17 mouse cellular contexts compared by ENCODE assay signal in genomic region chr4:40815120-40815519, GRCm38 (mm10). TPM values are rescaled to one million over a fixed set of nuclear protein-coding genes. Genes with fewer than 3 reads are reported as not detected.
DNase-seq lines count a peak whose midpoint lies in the region; ATAC-seq and TF ChIP-seq lines count a peak whose summit lies in the region.
"Had no signal": no experiment of that assay in that cellular context is flagged by ENCODE, and none has a peak within 500 bp of the region (broad histone marks: within the 10 kb centered on the region; RNA-seq: fewer than 3 reads in every experiment).

No protein-coding gene starts in this region.

- no peak overlapping the region for H3K4me3 ChIP-seq in kidney, adult 2 months (ENCODE audit: insufficient read depth, low read depth, low read length)
- H3K4me3 ChIP-seq in ES-Bruce4 (ENCODE audit: low read depth, low read length): no peak overlapping the region
- peak overlapping the region; percentile 2 for H3K4me3 ChIP-seq in megakaryocyte, embryonic 14.5 days (replicated peaks)
- H3K4me3 ChIP-seq: embryonic facial prominence, embryonic 10.5 days; heart, embryonic 12.5 days; neural tube, embryonic 13.5 days had no signal

- H3K9me3 ChIP-seq in ES-Bruce4 (replicated peaks; ENCODE audit: control insufficient read depth, insufficient read depth, low read length, poor library complexity, severe bottlenecking): no peaks in the 10 kb centered on the region; the same call in 1 of the 2 replicates
- H3K9me3 ChIP-seq in megakaryocyte, embryonic 14.5 days: no peaks in the 10 kb centered on the region
- H3K9me3 ChIP-seq: embryonic facial prominence, embryonic 10.5 days; heart, embryonic 12.5 days; neural tube, embryonic 13.5 days had no signal

- no peak for TF ChIP-seq POLR2A in kidney, adult 2 months (IDR thresholded peaks at IDR 0.05; ENCODE audit: low read depth, low read length)
- no peak for TF ChIP-seq POLR2A in ES-Bruce4 (IDR thresholded peaks at IDR 0.05; ENCODE audit: insufficient read depth, low read length)

- peaks cover 38% of the 10 kb centered on the region for H3K4me1 ChIP-seq in kidney, adult 2 months (ENCODE audit: control insufficient read depth, insufficient read depth, low read length)
- H3K4me1 ChIP-seq in ES-Bruce4 (ENCODE audit: control insufficient read depth, insufficient read depth, low read length): peaks cover 9% of the 10 kb centered on the region
- peaks cover 82% of the 10 kb centered on the region for H3K4me1 ChIP-seq in megakaryocyte, embryonic 14.5 days
- H3K4me1 ChIP-seq: neural tube, embryonic 13.5 days had no signal

- peak; percentile 52 to 71 for ATAC-seq in hematopoietic stem cell, adult 5-6 weeks (replicated peaks in 1 of 2; ENCODE audit: insufficient read depth in 1 of 2, low FRiP score in 2 of 2, low TSS enrichment in 1 of 2, low read depth in 1 of 2, poor library complexity in 2 of 2, severe bottlenecking in 2 of 2)
- ATAC-seq: forebrain, embryonic 14.5 days had no signal

- peaks cover 2% of the 10 kb centered on the region; the same call in 1 of the 2 replicates for H3K36me3 ChIP-seq in kidney, adult 2 months (ENCODE audit: control insufficient read depth, insufficient read depth, low read length)
- peaks cover 6% of the 10 kb centered on the region; the same call in 1 of the 2 replicates for H3K36me3 ChIP-seq in ES-Bruce4 (ENCODE audit: control insufficient read depth, insufficient read depth, low read length, poor library complexity, severe bottlenecking)
- peaks cover 99% of the 10 kb centered on the region for H3K36me3 ChIP-seq in megakaryocyte, embryonic 14.5 days (replicated peaks; ENCODE audit: low read length)

- H3K27ac ChIP-seq in kidney, adult 2 months (ENCODE audit: insufficient read depth, low read depth, low read length): peak overlapping the region; percentile 65; the same call in 1 of the 2 replicates
- H3K27ac ChIP-seq in ES-Bruce4 (ENCODE audit: insufficient read depth, low read length): peak overlapping the region; percentile 12; the same call in 1 of the 2 replicates
- H3K27ac ChIP-seq: embryonic facial prominence, embryonic 10.5 days; neural tube, embryonic 13.5 days had no signal

- no peaks in the 10 kb centered on the region for H3K27me3 ChIP-seq in kidney, adult 2 months (replicated peaks; ENCODE audit: control insufficient read depth, insufficient read depth, low read length)
- H3K27me3 ChIP-seq in ES-Bruce4 (ENCODE audit: control insufficient read depth, insufficient read depth, low read length, poor library complexity, severe bottlenecking): no peaks in the 10 kb centered on the region
- H3K27me3 ChIP-seq in megakaryocyte, embryonic 14.5 days (replicated peaks): no peaks in the 10 kb centered on the region
- H3K27me3 ChIP-seq: heart, embryonic 12.5 days; neural tube, embryonic 13.5 days had no signal

- no peak overlapping the region for H3K9ac ChIP-seq in ES-Bruce4 (ENCODE audit: low read depth, poor library complexity, severe bottlenecking)
- H3K9ac ChIP-seq: heart, embryonic 12.5 days; lung, embryonic 14.5 days; neural tube, embryonic 13.5 days had no signal

- WGBS in kidney, adult 2 months: 69% methylated on average over 3 of the region's 3 CpGs

- no peak for TF ChIP-seq CTCF in kidney, adult 2 months (conservative IDR thresholded peaks at IDR 0.05; ENCODE audit: insufficient read depth, insufficient read length, low read depth, low read length)
- TF ChIP-seq CTCF in ES-Bruce4 (IDR thresholded peaks at IDR 0.05; ENCODE audit: low read depth, low read length): no peak

- TF ChIP-seq EP300 in ES-Bruce4 (IDR thresholded peaks at IDR 0.05; ENCODE audit: insufficient read depth, low read depth, low read length): no peak

- no peak for DNase-seq in kidney, adult 2 months
- DNase-seq in kidney, postnatal 10 days: no peak
- no peak for DNase-seq in left cerebral cortex, adult 11 months (ENCODE audit: low spot score)
- DNase-seq in adrenal gland, adult 2 months: no peak
- no peak for DNase-seq in thymus, adult 18-20 months
- DNase-seq: cerebellum, adult 11-12 months; cerebellum, postnatal 25 days; gastrocnemius, postnatal 36 days; heart, postnatal 4 days; lung, embryonic 14.5 days had no signal

RNA-seq across cellular contexts. Expression of gene B4galt1, which starts 38.7 kb away (rescaled TPM):
- 20.1 and 22.2 TPM in 2 replicates for polyA plus RNA-seq in kidney, adult 2 months (2012; rRNA removed)
- 40.0 and 40.7 TPM in 2 replicates for polyA plus RNA-seq in ES-Bruce4 (2011; ENCODE audit: insufficient read depth, insufficient read length, low read depth, missing spikeins)
- 28.5 and 36.1 TPM in 2 replicates for total RNA-seq in hematopoietic stem cell, adult 5-6 weeks (2017)
- 43.8 and 101 TPM in 2 replicates for polyA plus RNA-seq in megakaryocyte, embryonic 14.5 days (2012; ENCODE audit: insufficient read depth, low replicate concordance)
- 10 to 100 TPM; 53.0 to 67.7 TPM for total RNA-seq in adrenal gland, adult 2 months (2021)
- 166 and 197 TPM in 2 replicates for polyA plus RNA-seq in adrenal gland, adult 2 months (2012; rRNA removed)

RNA-seq across cellular contexts. Expression of gene Smu1, which starts 57.4 kb away (rescaled TPM):
- 21.2 and 30.1 TPM in 2 replicates for polyA plus RNA-seq in kidney, adult 2 months (2012; rRNA removed)
- polyA plus RNA-seq in ES-Bruce4 (2011; ENCODE audit: insufficient read depth, insufficient read length, low read depth, missing spikeins): 172 and 196 TPM in 2 replicates
- total RNA-seq in hematopoietic stem cell, adult 5-6 weeks (2017): 140 and 144 TPM in 2 replicates
- 8.3 TPM in 1 of 2 replicates, not detected in the other for polyA plus RNA-seq in megakaryocyte, embryonic 14.5 days (2012; ENCODE audit: insufficient read depth, low replicate concordance)
- 10 to 100 TPM; 54.4 to 57.9 TPM for total RNA-seq in adrenal gland, adult 2 months (2021)
- polyA plus RNA-seq in adrenal gland, adult 2 months (2012; rRNA removed): 5.5 and 5.6 TPM in 2 replicates
